Mouse (Mus musculus): ENCODE data around the gene Stard5.

Stard5 gene

GRCm38 (mm10) chr7:83631828-83632681, at the start of gene Stard5:
TSS of gene Stard5 (plus strand) at chr7:83631959.
- peak; percentile 94 for DNase-seq (ENCODE audit: low read depth)

GRCm38 (mm10) chr7:83584639-83585471, 46.9 kb upstream of the Stard5 start, which contains the start of gene Tmc3:
TSS of gene Tmc3 (plus strand) at chr7:83584927.
- DNase-seq (ENCODE audit: low read depth): no peak

- no peak for DNase-seq (ENCODE audit: low read depth)
These were observed 37.7 kb upstream of the Stard5 start for GRCm38 (mm10) chr7:83594056-83594455.

- no peak for DNase-seq (ENCODE audit: low read depth)
These were observed 34.7 kb upstream of the Stard5 start for GRCm38 (mm10) chr7:83597063-83597462.

GRCm38 (mm10) chr7:83598997-83599912, 32.5 kb upstream of the Stard5 start:
- no peak for DNase-seq (ENCODE audit: low read depth)

- peak; percentile 67 for DNase-seq (ENCODE audit: low read depth)
These were observed 31.9 kb upstream of the Stard5 start for GRCm38 (mm10) chr7:83599913-83600286.

GRCm38 (mm10) chr7:83604180-83604944, 27.4 kb upstream of the Stard5 start:
- no peak for DNase-seq (ENCODE audit: low read depth)

GRCm38 (mm10) chr7:83606796-83607195, 25.0 kb upstream of the Stard5 start:
- no peak for DNase-seq (ENCODE audit: low read depth)

GRCm38 (mm10) chr7:83609891-83610290, 21.9 kb upstream of the Stard5 start:
- no peak for DNase-seq (ENCODE audit: low read depth)

GRCm38 (mm10) chr7:83611886-83612285, 19.9 kb upstream of the Stard5 start:
- DNase-seq (ENCODE audit: low read depth): no peak

GRCm38 (mm10) chr7:83615272-83615671, 16.5 kb upstream of the Stard5 start:
- no peak for DNase-seq (ENCODE audit: low read depth)

- DNase-seq (ENCODE audit: low read depth): peak; percentile 6
These were observed 15.9 kb upstream of the Stard5 start for GRCm38 (mm10) chr7:83615815-83616214.

- DNase-seq (ENCODE audit: low read depth): no peak
These were observed 15.5 kb upstream of the Stard5 start for GRCm38 (mm10) chr7:83616268-83616667.

- no peak for DNase-seq (ENCODE audit: low read depth)
These were observed 13.1 kb upstream of the Stard5 start for GRCm38 (mm10) chr7:83618709-83619108.

GRCm38 (mm10) chr7:83622582-83622981, 9.2 kb upstream of the Stard5 start:
- DNase-seq (ENCODE audit: low read depth): no peak

- DNase-seq (ENCODE audit: low read depth): no peak
These were observed 7.7 kb upstream of the Stard5 start for GRCm38 (mm10) chr7:83624065-83624464.

GRCm38 (mm10) chr7:83626557-83627257, 5.1 kb upstream of the Stard5 start:
- DNase-seq (ENCODE audit: low read depth): no peak

- DNase-seq (ENCODE audit: low read depth): no peak
These were observed 4.4 kb upstream of the Stard5 start for GRCm38 (mm10) chr7:83627369-83627768.

- DNase-seq (ENCODE audit: low read depth): no peak
These were observed 509 bp upstream of the Stard5 start for GRCm38 (mm10) chr7:83631073-83631827.

- DNase-seq (ENCODE audit: low read depth): no peak
These were observed 942 bp downstream of the Stard5 start for GRCm38 (mm10) chr7:83632682-83633120.

Data from 416B (cell line).